Mouse (Mus musculus): ENCODE measurements around the gene Reps2.

Reps2 gene

GRCm38 (mm10) chrX:162496485-162496884 is 147.0 kb downstream of the Reps2 start:
- no peak for DNase-seq (ENCODE audit: low read depth, low spot score)

DNA sequence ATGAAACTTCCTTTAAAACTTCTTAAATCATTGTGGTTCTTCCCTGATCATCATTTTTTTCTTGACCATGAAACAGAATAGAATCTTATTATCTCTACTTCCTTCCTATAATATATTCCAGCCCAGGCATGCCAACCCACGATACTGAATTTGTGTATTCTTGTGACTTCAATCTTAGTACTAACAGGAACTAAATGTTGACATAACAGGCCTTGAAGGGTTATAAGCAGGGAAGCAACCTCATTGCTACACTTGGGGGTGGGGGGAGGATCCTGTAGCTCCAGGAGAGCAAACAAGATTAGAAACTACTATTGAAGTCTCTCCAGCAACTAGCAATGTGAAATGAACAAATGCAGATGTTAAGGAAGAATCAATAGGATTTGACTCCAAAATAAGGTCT is 154.8 kb downstream of the Reps2 start:
- DNase-seq (ENCODE audit: low read depth, low spot score): no peak

- no peak for DNase-seq (ENCODE audit: low read depth, low spot score)
These were observed 155.7 kb downstream of the Reps2 start for GRCm38 (mm10) chrX:162487734-162488133.

DNA sequence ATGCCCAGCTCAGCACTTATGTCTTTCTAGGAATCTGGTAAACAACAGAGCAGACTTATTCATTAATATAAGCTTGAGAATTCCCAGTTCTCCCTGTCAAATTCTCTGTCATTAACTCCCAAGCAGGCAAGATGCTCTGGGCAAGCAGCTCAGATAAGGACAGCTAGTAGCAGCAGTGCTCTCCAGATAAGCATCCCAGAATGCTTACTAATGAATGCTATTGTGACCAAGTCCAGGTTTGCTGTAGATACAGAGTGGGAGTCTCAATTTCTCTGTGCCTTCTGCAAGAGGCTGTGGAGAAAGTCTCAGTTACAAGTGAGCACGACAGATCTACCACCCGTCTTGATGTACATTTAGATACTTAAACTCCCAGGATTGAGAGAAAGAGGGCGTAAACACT is 173.2 kb downstream of the Reps2 start:
- DNase-seq (ENCODE audit: low read depth, low spot score): no peak

GRCm38 (mm10) chrX:162462156-162462555 is 181.3 kb downstream of the Reps2 start:
- no peak for DNase-seq (ENCODE audit: low read depth, low spot score)

DNA sequence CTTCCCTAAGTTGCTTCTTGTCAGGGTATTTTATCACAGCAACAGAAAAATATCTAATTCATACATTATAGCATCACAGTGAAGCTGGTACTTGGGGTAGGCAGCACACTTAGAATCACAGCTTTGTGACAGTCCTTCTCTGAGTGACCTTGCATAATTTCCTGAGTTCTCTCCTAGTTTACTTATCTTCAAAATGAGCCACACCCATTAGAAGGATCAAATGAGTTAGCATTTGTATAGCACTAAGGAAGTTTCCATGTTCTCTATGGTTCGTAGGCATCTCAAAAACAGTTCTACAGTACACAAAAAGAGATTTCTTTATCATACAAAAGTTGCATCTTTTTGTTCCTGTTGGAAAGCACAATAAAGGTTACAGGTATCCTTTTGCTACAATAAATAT is 187.0 kb downstream of the Reps2 start:
- no peak for DNase-seq (ENCODE audit: low read depth, low spot score)

GRCm38 (mm10) chrX:162455364-162455763 is 188.1 kb downstream of the Reps2 start:
- no peak for DNase-seq (ENCODE audit: low read depth, low spot score)

DNA sequence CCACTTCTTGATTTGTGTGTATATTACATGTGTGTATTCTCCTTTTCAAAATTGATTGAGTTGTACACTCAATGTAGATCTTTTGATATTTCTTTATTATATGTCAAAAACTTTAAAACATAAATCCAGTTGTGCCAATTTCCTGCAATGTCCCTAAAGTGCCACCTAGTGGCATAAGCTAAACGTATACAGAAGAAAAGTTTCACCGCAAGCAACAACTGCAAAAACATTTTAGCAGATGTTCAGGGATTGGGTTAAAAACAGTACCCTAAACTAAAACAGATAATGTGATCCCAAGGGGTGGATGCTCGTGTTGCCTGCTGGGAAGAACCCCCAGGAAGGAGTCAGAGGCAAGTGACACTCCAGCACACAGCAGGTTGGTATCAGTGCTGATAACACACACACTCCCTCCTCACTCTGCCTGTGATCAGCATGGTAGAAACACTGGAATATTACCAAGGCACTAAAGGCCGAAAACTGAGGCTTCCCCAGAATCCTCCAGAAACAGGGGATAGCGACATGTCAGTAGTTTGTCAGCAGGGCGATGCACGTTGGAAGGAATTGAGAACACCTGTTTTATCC is 189.5 kb downstream of the Reps2 start:
- no peak for DNase-seq (ENCODE audit: low read depth, low spot score)

- no peak for DNase-seq (ENCODE audit: low read depth, low spot score)
These were observed 190.8 kb downstream of the Reps2 start for GRCm38 (mm10) chrX:162452642-162453041.

DNA sequence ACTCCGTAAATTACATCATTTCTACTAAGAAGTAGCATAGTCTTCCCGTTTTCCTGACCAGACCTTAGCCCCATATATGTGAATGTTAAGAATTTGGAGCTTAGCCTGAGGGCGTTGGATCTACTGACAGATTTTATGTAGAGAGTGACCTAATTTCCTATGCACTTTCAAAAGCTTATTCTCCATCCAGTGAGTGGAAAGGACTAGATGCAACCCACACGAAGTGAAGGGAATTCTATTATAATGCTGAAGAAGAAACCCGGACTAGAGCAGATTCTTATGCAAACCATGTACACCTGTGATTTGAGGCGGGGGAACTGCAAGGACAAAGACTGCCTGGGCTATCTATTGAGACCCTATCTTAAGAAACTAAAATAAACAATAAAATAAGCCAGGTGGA is 195.5 kb downstream of the Reps2 start:
- DNase-seq (ENCODE audit: low read depth, low spot score): no peak

- no peak for DNase-seq (ENCODE audit: low read depth, low spot score)
These were observed 196.7 kb downstream of the Reps2 start for GRCm38 (mm10) chrX:162446678-162447318.

DNA sequence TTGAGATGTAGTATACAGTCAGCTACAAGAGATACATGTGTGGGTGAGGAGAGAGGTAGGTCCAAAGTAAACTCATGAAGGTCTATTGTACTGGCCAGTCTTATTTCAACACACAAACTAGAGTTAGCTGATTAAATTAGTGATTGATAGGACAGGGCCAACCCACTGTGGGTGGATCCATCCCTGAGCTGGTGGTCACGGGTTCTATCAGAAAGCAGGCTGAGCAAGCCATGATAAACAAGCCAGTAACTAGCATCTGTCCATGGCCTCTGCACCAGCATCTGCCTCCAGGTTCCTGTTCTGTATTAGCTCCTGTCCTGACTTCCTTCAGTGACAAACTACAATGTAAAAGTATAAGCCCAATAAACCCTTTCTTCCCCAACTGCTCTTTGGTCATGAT is 200.1 kb downstream of the Reps2 start:
- DNase-seq (ENCODE audit: low read depth, low spot score): no peak

DNA sequence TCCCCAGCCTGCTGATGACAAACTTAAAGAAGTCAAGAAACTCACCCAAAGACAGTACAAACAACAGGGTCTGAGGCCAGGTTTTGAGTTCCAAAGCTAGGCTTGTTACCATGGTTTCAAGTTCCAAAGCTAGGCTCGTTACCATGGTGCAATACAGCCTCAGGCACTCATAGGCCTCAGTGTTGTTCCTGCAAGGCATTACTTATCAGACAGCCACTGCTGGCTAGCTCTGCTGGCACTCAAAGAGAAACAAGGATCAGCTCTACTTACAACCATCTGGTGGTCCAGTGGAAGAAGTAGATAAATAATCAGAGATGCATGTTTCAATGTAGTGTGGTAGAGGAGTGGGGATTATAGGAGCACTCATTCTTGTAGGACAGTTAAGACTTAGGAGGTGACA is 200.5 kb downstream of the Reps2 start:
- no peak for DNase-seq (ENCODE audit: low read depth, low spot score)

GRCm38 (mm10) chrX:162432776-162433543 is 210.5 kb downstream of the Reps2 start:
- no peak for DNase-seq (ENCODE audit: low read depth, low spot score)

- DNase-seq (ENCODE audit: low read depth, low spot score): no peak
These were observed 215.8 kb downstream of the Reps2 start for GRCm38 (mm10) chrX:162427698-162428097.

GRCm38 (mm10) chrX:162419431-162419830 is 224.0 kb downstream of the Reps2 start:
- DNase-seq (ENCODE audit: low read depth, low spot score): no peak

- no peak for DNase-seq (ENCODE audit: low read depth, low spot score)
These were observed 230.3 kb downstream of the Reps2 start for GRCm38 (mm10) chrX:162413124-162413523.

DNA sequence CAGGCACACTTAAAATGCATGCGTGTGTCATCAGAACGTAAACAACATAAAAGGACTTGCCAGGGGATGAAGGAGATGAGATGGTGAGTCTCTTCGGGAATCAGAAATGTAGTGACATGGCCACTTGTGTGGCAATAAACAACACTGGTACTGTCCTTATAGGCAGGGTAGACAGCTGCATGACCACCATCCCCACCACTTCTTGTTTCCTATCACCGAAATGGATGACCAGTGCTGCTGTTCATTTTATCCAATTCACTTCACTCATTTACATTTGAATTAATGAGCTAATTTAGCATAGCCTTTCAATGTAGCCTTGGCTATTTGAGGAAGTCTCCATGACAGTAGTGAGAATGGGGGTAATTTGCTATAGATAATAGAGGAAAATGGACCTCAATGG is 236.2 kb downstream of the Reps2 start:
- DNase-seq (ENCODE audit: low read depth, low spot score): no peak

GRCm38 (mm10) chrX:162402487-162402886 is 241.0 kb downstream of the Reps2 start:
- DNase-seq (ENCODE audit: low read depth, low spot score): no peak

- DNase-seq (ENCODE audit: low read depth, low spot score): no peak
These were observed 262.7 kb downstream of the Reps2 start for GRCm38 (mm10) chrX:162380730-162381129.

GRCm38 (mm10) chrX:162363206-162363605 is 280.2 kb downstream of the Reps2 start:
- no peak for DNase-seq (ENCODE audit: low read depth, low spot score)
